Mouse (Mus musculus) embryo, embryonic 9.5 days (tissue): ENCODE measurements around the gene Mb.
A peak's percentile ranks its signal among the peaks of the same experiment; 100 is the strongest.
"Not testable (repeated sequence)": the region's sequence is repeated elsewhere in the genome, so short reads cannot be mapped to it uniquely, and the experiment has no call there.

Source experiments
- DNase-seq: peaks from one replicate; pipeline ENCODE4 v3.0.0-alpha.2; 2017; ENCODE audit errors: extremely low spot score

Mb gene

GRCm38 (mm10) chr15:77065259-77065852, 14.9 kb upstream of the Mb start:
- DNase-seq = no peak

DNA sequence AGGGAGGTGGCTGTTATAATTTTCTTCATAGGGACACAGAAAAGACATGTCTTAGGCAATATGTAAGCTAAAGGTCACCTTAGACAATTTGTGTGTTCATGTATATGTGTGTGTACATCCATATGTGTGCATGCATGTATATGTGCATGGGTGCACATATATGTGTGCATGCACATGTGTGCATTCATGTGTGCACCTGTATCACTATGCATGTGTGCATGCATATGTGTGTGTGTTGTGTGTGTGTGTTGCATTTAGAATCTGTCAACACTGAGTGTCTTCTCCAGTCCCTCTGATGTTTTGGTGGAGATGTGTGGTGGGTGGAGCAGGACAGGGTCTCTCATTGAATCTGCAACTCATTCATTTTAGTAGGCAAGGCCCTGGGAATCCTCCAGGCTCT, 12.3 kb upstream of the Mb start:
- no peak for DNase-seq

DNA sequence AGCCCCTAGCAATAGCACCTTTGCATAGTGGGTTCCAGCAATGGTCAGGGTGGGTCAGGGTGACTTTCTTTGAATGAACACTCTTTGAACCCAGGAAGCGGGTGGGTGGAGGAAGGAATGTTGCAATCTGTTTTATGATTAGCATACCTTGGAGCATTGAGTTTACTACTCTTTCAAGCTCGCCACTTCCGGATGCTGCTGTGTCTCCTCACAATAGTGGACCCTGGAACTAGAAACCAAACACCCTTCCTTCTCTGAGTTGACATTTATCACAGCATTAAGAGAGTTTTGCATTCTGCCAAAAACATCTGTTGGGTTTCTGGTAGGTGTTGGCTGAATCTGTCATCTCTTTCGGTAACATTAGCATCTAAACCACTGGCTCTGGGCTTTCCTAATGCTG, 8.9 kb upstream of the Mb start:
- DNase-seq = not testable (repeated sequence)

DNA sequence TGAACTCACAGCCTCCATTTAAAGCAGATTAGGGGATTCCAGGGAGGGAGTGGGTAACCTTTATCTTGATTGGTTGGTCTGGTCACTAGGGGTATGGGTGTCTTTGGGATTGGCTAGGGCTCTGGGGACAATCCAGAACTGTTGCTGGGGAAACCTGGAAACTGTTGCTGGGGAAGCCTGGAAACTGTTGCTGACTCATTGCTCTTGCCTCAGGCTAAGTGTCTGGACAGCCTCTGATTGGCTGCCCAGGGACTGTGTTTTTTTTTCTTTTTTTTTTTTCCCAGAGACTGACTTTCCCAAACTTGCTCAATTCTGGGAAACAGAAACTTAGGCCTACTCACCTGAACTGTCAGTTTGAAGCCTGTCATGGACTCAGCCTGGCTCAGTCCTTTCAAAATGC, 8.1 kb upstream of the Mb start:
- no peak for DNase-seq

- DNase-seq = no peak
Observed at GRCm38 (mm10) chr15:77056791-77057051, 6.3 kb upstream of the Mb start.

- DNase-seq = peak; percentile 56
Observed at GRCm38 (mm10) chr15:77056001-77056790, 5.7 kb upstream of the Mb start.

GRCm38 (mm10) chr15:77054611-77055175, 4.2 kb upstream of the Mb start:
- DNase-seq = no peak

GRCm38 (mm10) chr15:77053021-77053420, 2.6 kb upstream of the Mb start:
- DNase-seq = no peak

- DNase-seq = no peak
Observed at GRCm38 (mm10) chr15:77052176-77052575, 1.7 kb upstream of the Mb start.

GRCm38 (mm10) chr15:77045609-77046008, 4.9 kb downstream of the Mb start:
- peak; percentile 48 for DNase-seq

- no peak for DNase-seq
Observed at GRCm38 (mm10) chr15:77044597-77045320, 5.7 kb downstream of the Mb start, which contains the start of gene Apol6. Gene Apol6, plus strand, starts transcription at chr15:77044729.

- DNase-seq = no peak
Observed at GRCm38 (mm10) chr15:77040784-77041183, 9.7 kb downstream of the Mb start.

- peak; percentile 26 for DNase-seq
Observed at GRCm38 (mm10) chr15:77039211-77039700, 11.2 kb downstream of the Mb start.

- DNase-seq = peak; percentile 54
Observed at GRCm38 (mm10) chr15:77037278-77038161, 12.9 kb downstream of the Mb start.

DNA sequence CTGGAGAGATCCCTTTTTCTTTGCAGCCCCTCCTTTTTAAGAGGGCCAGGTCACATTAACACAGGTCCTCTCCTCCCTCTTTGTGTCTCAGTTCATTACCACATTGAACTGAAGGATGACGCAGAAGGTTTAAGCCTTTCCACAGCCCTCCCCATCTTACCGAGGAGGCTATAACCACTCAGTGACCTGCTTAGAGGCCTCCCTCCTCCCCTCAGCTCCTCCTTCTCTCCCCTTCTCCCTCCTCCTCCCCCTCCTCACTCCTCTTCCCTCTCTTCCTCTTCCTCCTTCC, 13.5 kb downstream of the Mb start:
- DNase-seq = no peak

GRCm38 (mm10) chr15:77036320-77036988, 14.0 kb downstream of the Mb start:
- DNase-seq = peak; percentile 19

GRCm38 (mm10) chr15:77035643-77036042, 14.8 kb downstream of the Mb start:
- no peak for DNase-seq

DNA sequence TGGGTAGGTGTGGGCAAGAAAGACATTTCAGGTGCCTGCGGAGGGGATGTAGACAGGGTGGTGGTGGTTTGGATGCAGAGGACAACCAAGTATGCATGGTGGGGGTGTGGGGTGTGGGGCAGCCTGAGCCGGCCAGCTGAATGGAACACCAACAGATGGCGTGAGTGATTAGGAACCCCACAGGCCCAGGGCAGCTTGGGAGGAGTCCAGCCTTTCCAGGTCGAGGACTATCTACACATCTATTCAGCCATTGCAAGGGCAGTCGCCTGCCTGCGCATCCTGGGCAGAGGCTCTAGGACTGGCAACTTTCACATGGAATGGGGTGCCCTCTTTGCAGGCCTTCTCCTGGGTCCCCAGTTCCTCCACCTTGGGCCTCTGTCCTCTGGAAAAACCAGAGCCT, 15.9 kb downstream of the Mb start:
- no peak for DNase-seq

- DNase-seq = no peak
Observed at GRCm38 (mm10) chr15:77031271-77031670, 19.2 kb downstream of the Mb start.

DNA sequence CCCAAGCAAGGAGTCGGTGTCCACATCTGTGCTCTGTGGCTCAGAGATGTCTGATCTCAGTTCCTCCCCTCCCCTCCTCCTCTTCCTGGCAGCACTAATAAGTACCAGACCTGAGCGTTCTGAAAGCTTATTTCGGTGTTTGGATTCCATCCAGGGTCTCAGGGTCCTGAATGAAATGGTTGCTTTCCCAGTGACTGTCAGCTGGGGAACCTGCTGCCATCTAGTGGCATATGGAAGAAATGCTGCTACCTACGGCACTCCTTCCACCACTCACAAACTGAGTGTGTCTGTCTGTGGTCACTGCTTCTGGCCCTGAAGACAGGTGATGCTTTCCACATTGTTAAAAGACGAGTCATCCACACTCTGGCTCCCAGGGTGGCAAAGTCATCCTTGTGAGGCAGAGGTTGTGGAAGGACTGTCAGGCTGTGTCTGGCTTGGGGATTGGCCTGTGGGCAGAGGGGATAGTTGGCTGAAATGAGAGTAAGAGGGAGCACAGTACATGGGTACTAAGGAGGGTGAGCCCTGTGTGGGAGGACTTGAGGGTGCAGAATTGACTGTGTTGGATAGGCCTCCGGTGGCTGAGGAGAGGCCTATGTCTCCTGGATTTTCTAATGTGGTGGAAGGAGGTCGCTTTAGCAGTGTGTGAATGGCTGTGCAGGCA, 21.0 kb downstream of the Mb start:
- DNase-seq = peak; percentile 79

- DNase-seq = no peak
Observed at GRCm38 (mm10) chr15:77027675-77028074, 22.8 kb downstream of the Mb start.
